Mouse (Mus musculus) frontal cortex, adult 2 months (tissue): ENCODE measurements around the gene Rras2. TPM values are rescaled to one million over a fixed set of nuclear protein-coding genes. Genes with fewer than 3 reads are reported as not detected.

Source experiments
- polyA plus RNA-seq: library from polyadenylated mRNA; depleted of rRNA; stranded (reverse); fragments of >200 nt; gene quantifications from 2 replicates; pipeline ENCODE4 v1.2.3, GENCODE M21; 2012; rRNA removed

Rras2 gene
- polyA plus RNA-seq, 1 experiment, result 19.6 TPM

Other genes starting within 250 kb of the Rras2 start
- gene Copb1, start 136.9 kb upstream of the Rras2 start, polyA plus RNA-seq, result 40.2 and 46.2 TPM in 2 replicates
- gene Psma1, start 158.3 kb upstream of the Rras2 start, polyA plus RNA-seq, result 156 and 166 TPM in 2 replicates